Mouse (Mus musculus) kidney, embryonic 14.5 days (tissue): ENCODE data around the gene Inip. TPM values are rescaled to one million over a fixed set of nuclear protein-coding genes. Genes with fewer than 3 reads are reported as not detected.

Experiments
- ATAC-seq: fragments of 200-750 bp; cut with Nextera tagmentation; 2 replicates; pipeline ENCODE4 v1.8.0; 2017; ENCODE audit warnings: moderate number of reproducible peaks, mild to moderate bottlenecking, moderate TSS enrichment, moderate library complexity; ENCODE audit not compliant: low FRiP score, low TSS enrichment
- H3K27ac ChIP-seq: fragments of 300-500 bp; sonication (generic); 2 replicates; pipeline ENCODE4 v1.5.1; 2014; ENCODE audit warnings: low read depth, mild to moderate bottlenecking, low read length, moderate library complexity, mixed read lengths
- H3K27me3 ChIP-seq: fragments of 300-500 bp; sonication (generic); 2 replicates; pipeline ENCODE4 v1.6.1; 2014; ENCODE audit warnings: mild to moderate bottlenecking, low read length; ENCODE audit not compliant: control insufficient read depth, insufficient read depth
- H3K36me3 ChIP-seq: fragments of 300-500 bp; sonication (generic); 2 replicates; pipeline ENCODE4 v1.6.1; 2014; ENCODE audit warnings: low read length, mixed read lengths; ENCODE audit not compliant: control insufficient read depth, insufficient read depth
- H3K4me1 ChIP-seq: fragments of 300-500 bp; sonication (generic); 2 replicates; pipeline ENCODE4 v1.6.1; 2014; ENCODE audit warnings: low read length, mixed read lengths; ENCODE audit not compliant: control insufficient read depth, insufficient read depth
- H3K4me2 ChIP-seq: fragments of 300-500 bp; sonication (generic); replicated peaks from 2 replicates; pipeline ENCODE4 v1.6.1; 2014; ENCODE audit warnings: low read depth, mild to moderate bottlenecking, low read length
- H3K4me3 ChIP-seq: fragments of 300-500 bp; sonication (generic); 2 replicates; pipeline ENCODE4 v1.5.1; 2014; ENCODE audit warnings: mild to moderate bottlenecking, low read length
- H3K9ac ChIP-seq: fragments of 300-500 bp; sonication (generic); 2 replicates; pipeline ENCODE4 v1.6.1; 2014; ENCODE audit warnings: low read depth, mild to moderate bottlenecking, low read length, moderate library complexity
- H3K9me3 ChIP-seq: fragments of 300-500 bp; sonication (generic); 2 replicates; pipeline ENCODE4 v1.6.1; 2016; ENCODE audit warnings: low read length; ENCODE audit not compliant: control insufficient read depth
- WGBS: fragments of 180-500 bp; shearing (Covaris S2); extraction: QIAGEN DNeasy Blood & Tissue Kit; methylation state at CpG from one replicate; pipeline ENCODE4 v1.1.7; 2014; 5-methylcytosine and 5-hydroxymethylcytosine counted together
- polyA plus RNA-seq: library from polyadenylated mRNA; unstranded; fragments of >200 nt; fragmentation: Nextera tagmentation; extraction: Ambion mirVana; gene quantifications from 2 replicates; pipeline ENCODE4 v1.2.1, GENCODE M21; 2014

Inip gene
- polyA plus RNA-seq, 1 experiment from 2014 or later = 69.3 TPM

DNA sequence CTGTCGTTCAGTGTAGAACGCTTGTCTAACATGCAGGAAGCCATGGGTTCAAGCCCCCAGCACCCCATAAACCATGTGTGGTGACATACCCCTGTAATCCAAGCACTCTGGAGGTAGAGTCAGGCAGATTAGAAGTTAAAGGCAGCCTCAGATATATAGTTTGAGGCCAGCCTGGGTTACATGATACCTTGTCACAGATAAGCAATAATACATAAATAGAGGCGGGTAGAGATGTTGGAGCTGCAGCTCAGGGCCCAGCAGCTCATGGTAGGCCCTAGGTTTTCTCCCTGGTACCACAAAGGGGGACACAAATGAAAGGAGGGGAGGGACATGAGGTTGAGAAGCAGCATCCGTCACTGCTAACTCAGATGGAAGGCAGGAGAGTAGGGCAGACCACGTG is 16.4 kb upstream of the Inip start:
- Histone ChIP-seq H3K4me1 (peaks cover 4% of the 10 kb centered on the region; the same call in 1 of the 2 replicates), H3K36me3 (no peaks in the 10 kb centered on the region), H3K4me3 (no peak overlapping the region), H3K27ac (no peak overlapping the region), H3K4me2 (no peak overlapping the region), H3K9me3 (no peaks in the 10 kb centered on the region), H3K27me3 (no peaks in the 10 kb centered on the region), H3K9ac (no peak overlapping the region)
- WGBS = 61% methylated on average over 5 of the region's 5 CpGs
- ATAC-seq = no peak

- 84% methylated on average over 9 of the region's 9 CpGs for WGBS
- H3K36me3 ChIP-seq = no peaks in the 10 kb centered on the region
- H3K27ac ChIP-seq = no peak overlapping the region
- no peak overlapping the region for H3K4me3 ChIP-seq
- no peak overlapping the region for H3K9ac ChIP-seq
- ATAC-seq = no peak
- H3K4me2 ChIP-seq = no peak overlapping the region
- no peaks in the 10 kb centered on the region for H3K27me3 ChIP-seq
- no peaks in the 10 kb centered on the region for H3K9me3 ChIP-seq
- H3K4me1 ChIP-seq = peaks cover 4% of the 10 kb centered on the region; the same call in 1 of the 2 replicates
These were observed 15.1 kb upstream of the Inip start for GRCm38 (mm10) chr4:59816477-59816876.

DNA sequence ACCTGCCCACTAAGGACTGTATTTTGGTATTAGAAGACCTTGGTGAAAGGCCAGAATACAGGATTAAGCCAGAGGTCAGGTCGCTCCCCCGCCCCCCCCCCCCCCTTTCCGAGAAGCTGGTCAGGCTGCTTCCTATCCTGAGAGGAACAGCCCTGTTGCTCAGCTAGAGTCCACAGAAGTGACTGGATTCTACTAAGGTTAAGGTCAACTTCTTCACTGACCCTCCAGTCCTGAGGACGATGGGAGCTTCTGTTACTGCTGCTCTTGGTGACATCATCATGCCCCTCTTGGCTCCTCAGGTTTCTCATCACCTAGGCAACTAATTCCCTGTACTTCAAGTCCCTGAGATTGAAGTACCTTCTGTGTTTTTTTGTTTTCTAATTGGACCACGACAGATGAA is 14.6 kb upstream of the Inip start:
- Histone ChIP-seq H3K4me2 (no peak overlapping the region), H3K9me3 (no peaks in the 10 kb centered on the region), H3K4me3 (no peak overlapping the region), H3K9ac (no peak overlapping the region), H3K4me1 (peaks cover 4% of the 10 kb centered on the region; the same call in 1 of the 2 replicates), H3K36me3 (no peaks in the 10 kb centered on the region), H3K27me3 (no peaks in the 10 kb centered on the region), H3K27ac (no peak overlapping the region)
- WGBS = 52% methylated on average over 5 of the region's 5 CpGs
- ATAC-seq = no peak

DNA sequence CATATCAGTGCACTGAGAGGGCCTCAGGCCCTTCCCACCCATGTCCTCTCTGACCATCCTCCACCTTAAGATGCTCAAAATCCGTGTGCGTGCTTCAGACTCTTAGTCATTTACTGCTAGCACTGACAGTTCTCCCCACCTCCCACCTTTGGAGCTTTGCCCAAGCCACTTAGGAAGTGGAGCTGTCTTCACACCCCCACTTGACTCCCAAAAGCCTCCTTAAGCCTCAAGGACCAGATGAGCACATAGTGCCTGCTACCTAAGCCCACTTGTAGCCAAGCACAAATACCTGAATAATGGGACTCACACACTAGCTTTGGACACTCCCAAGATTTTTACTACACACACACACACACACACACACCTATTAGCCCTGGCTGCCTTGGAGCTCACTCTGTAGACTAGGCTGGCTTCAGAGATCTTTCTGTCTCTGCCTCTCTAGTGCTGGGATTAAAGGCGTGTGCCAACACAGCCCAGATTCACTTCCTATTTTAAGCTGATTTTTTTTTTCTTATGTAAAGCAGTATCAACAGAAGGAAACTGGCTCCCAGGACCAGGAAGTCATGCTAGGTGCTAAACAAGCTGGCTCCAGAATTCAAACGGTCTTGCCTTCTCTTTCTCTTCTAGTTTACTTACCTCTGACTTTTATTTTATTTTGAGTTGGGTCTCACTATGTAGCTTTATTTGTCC is 13.9 kb upstream of the Inip start:
- Histone ChIP-seq H3K27me3 (no peaks in the 10 kb centered on the region), H3K36me3 (no peaks in the 10 kb centered on the region), H3K4me2 (no peak overlapping the region), H3K4me3 (no peak overlapping the region), H3K9ac (no peak overlapping the region), H3K4me1 (peaks cover 4% of the 10 kb centered on the region; the same call in 1 of the 2 replicates), H3K9me3 (no peaks in the 10 kb centered on the region), H3K27ac (no peak overlapping the region)
- WGBS = 81% methylated on average over 4 of the region's 4 CpGs
- ATAC-seq = no peak

GRCm38 (mm10) chr4:59814094-59814493 is 12.7 kb upstream of the Inip start:
- H3K36me3 ChIP-seq = no peaks in the 10 kb centered on the region
- no peak for ATAC-seq
- H3K4me2 ChIP-seq = no peak overlapping the region
- no peaks in the 10 kb centered on the region for H3K9me3 ChIP-seq
- H3K4me1 ChIP-seq = 0 out of 2 replicates have a peak, but pooled peaks cover under 1% of the 10 kb centered on the region
- H3K9ac ChIP-seq = no peak overlapping the region
- H3K4me3 ChIP-seq = no peak overlapping the region
- no peaks in the 10 kb centered on the region for H3K27me3 ChIP-seq
- WGBS = 79% methylated on average over 7 of the region's 7 CpGs
- H3K27ac ChIP-seq = no peak overlapping the region

DNA sequence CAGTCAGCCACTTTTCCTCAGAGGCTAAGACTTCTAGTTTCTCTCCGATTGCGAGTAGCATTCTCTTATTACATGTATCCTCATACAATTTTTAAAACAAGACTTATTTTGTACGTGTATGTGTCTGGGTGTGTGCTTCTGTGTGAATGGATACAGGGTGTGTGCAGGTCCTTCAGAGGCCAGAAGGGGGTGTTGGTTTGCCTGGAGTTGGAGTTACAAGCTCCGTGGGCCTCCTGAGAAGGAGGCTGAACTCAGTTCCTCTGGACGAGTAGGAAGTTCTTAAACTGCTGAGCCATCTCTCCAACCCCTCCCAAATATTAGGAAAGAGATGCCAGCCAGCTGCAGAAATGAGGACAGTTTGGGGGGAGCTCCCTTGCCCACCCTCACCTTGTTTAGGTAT is 7.0 kb upstream of the Inip start:
- H3K36me3 ChIP-seq = no peaks in the 10 kb centered on the region
- no peaks in the 10 kb centered on the region for H3K27me3 ChIP-seq
- ATAC-seq = no peak

GRCm38 (mm10) chr4:59807521-59807920 is 6.1 kb upstream of the Inip start:
- Histone ChIP-seq H3K4me3 (peak overlapping the region; percentile 75; the same call in 1 of the 2 replicates), H3K27ac (no peak overlapping the region), H3K9me3 (no peaks in the 10 kb centered on the region), H3K4me2 (peak overlapping the region; percentile 96; the same call in 1 of the 2 replicates), H3K27me3 (no peaks in the 10 kb centered on the region), H3K9ac (no peak overlapping the region), H3K4me1 (peaks cover 8% of the 10 kb centered on the region; the same call in 1 of the 2 replicates), H3K36me3 (no peaks in the 10 kb centered on the region)
- ATAC-seq = no peak
- 66% methylated on average over 2 of the region's 2 CpGs for WGBS

More for the DNA sequence above, 7.0 kb upstream of the Inip start:
- Histone ChIP-seq H3K4me1 (peaks cover 8% of the 10 kb centered on the region; the same call in 1 of the 2 replicates), H3K4me3 (no peak overlapping the region), H3K9me3 (no peaks in the 10 kb centered on the region), H3K9ac (no peak overlapping the region), H3K27ac (no peak overlapping the region), H3K4me2 (no peak overlapping the region)
- WGBS = 75% methylated on average over 5 of the region's 5 CpGs

- Histone ChIP-seq H3K4me2 (peak overlapping the region; percentile 96), H3K9me3 (no peaks in the 10 kb centered on the region), H3K4me1 (peaks cover 8% of the 10 kb centered on the region; the same call in 1 of the 2 replicates), H3K4me3 (peak overlapping the region; percentile 75), H3K27ac (no peak overlapping the region), H3K36me3 (no peaks in the 10 kb centered on the region), H3K9ac (peak overlapping the region; percentile 80; the same call in 1 of the 2 replicates), H3K27me3 (no peaks in the 10 kb centered on the region)
- no peak for ATAC-seq
- WGBS = 6% methylated on average over 9 of the region's 9 CpGs
These were observed 5.4 kb upstream of the Inip start for GRCm38 (mm10) chr4:59806879-59807195.

GRCm38 (mm10) chr4:59805968-59806878 is 4.8 kb upstream of the Inip start:
- H3K9me3 ChIP-seq = no peaks in the 10 kb centered on the region
- WGBS = under 1% methylated on average over 49 of the region's 58 CpGs
- peak overlapping the region; percentile 74; the same call in 1 of the 2 replicates for H3K27ac ChIP-seq
- peak overlapping the region; percentile 75 for H3K4me3 ChIP-seq
- H3K27me3 ChIP-seq = no peaks in the 10 kb centered on the region
- peak overlapping the region; percentile 80 for H3K9ac ChIP-seq
- H3K4me1 ChIP-seq = peaks cover 8% of the 10 kb centered on the region; the same call in 1 of the 2 replicates
- H3K36me3 ChIP-seq = no peaks in the 10 kb centered on the region
- peak; percentile 75 for ATAC-seq
- peak overlapping the region; percentile 96 for H3K4me2 ChIP-seq
